Mouse (Mus musculus): ENCODE measurements around the gene Mrpl46. TPM values are rescaled to one million over a fixed set of nuclear protein-coding genes. Genes with fewer than 3 reads are reported as not detected.

The Mrpl46 gene
- polyA plus RNA-seq, 1 experiment from 2014 or later: 61.4 TPM

DNA sequence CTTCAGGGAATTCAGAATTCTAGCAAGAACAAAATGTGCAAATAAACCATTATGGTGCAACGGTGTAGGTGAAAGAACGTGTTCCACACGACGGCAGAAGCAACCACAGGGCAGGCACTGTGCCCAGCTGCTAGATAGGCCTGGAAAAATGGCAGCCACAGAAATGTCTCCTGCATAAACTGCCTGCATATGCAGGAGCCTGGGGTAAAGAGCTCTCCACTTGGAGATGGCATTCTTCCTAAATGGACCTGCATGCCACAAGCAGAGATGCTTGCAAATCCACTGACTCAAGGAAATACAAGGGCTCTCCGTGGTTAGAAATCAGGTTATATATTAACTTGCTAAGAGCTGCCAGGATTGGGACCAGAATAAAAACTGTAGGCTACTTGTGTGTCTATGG, 4.6 kb downstream of the Mrpl46 start:
- H3K4me1 ChIP-seq (ENCODE audit: control insufficient read depth, insufficient read depth, low read depth, low read length): peaks cover 8% of the 10 kb centered on the region
- ATAC-seq: no peak

DNA sequence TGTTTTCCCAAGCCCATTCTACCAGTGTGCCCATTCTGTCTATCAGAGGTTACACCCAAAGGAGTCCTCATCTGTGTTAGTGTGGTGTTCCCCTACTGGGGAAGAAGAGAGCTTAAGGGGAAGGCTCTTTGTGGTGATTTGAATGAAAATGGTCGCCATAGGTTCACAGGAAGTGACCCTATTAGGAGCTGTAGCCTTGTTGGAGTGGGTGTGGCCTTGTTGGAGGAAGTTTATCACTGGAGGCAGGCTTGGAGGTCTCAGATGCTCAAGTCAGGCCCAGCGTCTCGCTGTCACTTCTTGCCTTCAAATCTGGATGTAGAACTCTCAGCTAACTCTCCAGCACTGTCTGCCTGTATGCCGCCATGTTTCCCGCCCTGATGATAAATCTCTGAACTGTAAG, 12.4 kb downstream of the Mrpl46 start:
- peaks cover 18% of the 10 kb centered on the region for H3K36me3 ChIP-seq (ENCODE audit: control insufficient read depth, insufficient read depth, low read length)
- no peak overlapping the region for H3K4me3 ChIP-seq (ENCODE audit: low read length)
- no peak for ATAC-seq
- H3K27ac ChIP-seq (ENCODE audit: low read depth, low read length): no peak overlapping the region
- H3K4me2 ChIP-seq (ENCODE audit: low read length): no peak overlapping the region
- no peaks in the 10 kb centered on the region for H3K27me3 ChIP-seq (replicated peaks; ENCODE audit: control insufficient read depth, insufficient read depth, low read length)
- 95% methylated on average over 5 of the region's 5 CpGs for WGBS
- H3K9ac ChIP-seq (ENCODE audit: low read depth, low read length): no peak overlapping the region
- H3K4me1 ChIP-seq (ENCODE audit: control insufficient read depth, insufficient read depth, low read depth, low read length): peaks cover 2% of the 10 kb centered on the region; the same call in 1 of the 2 replicates
- no peaks in the 10 kb centered on the region for H3K9me3 ChIP-seq (ENCODE audit: control insufficient read depth, low read length)

More for the DNA sequence above, 4.6 kb downstream of the Mrpl46 start:
- Histone ChIP-seq H3K9ac (ENCODE audit: low read depth, low read length) (no peak overlapping the region), H3K27ac (ENCODE audit: low read depth, low read length) (no peak overlapping the region), H3K4me3 (ENCODE audit: low read length) (no peak overlapping the region), H3K27me3 (replicated peaks; ENCODE audit: control insufficient read depth, insufficient read depth, low read length) (no peaks in the 10 kb centered on the region), H3K9me3 (ENCODE audit: control insufficient read depth, low read length) (no peaks in the 10 kb centered on the region), H3K4me2 (ENCODE audit: low read length) (no peak overlapping the region), H3K36me3 (ENCODE audit: control insufficient read depth, insufficient read depth, low read length) (peaks cover 34% of the 10 kb centered on the region)
- 97% methylated on average over 5 of the region's 5 CpGs for WGBS

DNA sequence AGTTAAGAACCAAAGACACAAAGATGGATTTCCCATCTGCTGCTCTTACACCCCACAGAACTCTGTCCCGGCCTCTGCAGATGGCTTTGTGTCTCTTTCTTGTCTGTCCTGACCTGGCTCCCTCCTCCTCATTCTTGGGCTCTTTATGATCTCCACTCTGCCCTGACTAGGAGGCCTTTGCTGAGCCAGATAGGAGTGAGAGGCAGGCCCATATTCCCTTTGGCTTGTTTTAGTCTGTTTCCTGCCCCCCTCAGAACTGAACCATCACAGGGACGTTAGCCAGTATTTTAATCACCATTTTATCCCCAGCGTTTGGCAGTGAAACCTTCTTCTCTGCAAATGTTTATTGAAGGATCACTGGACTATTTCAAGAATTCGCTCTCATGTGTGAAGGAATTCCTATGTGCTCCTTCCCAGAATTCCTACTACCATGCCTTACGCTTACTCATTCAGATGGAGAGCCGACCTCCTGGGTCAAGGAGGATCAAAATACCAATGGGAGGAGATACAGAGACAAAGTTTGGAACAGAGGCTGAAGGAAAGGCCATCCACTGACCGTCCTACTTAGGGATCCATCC, 14.2 kb downstream of the Mrpl46 start:
- H3K27ac ChIP-seq (ENCODE audit: low read depth, low read length): no peak overlapping the region
- no peak overlapping the region for H3K4me2 ChIP-seq (ENCODE audit: low read length)
- no peaks in the 10 kb centered on the region for H3K27me3 ChIP-seq (replicated peaks; ENCODE audit: control insufficient read depth, insufficient read depth, low read length)
- H3K4me1 ChIP-seq (ENCODE audit: control insufficient read depth, insufficient read depth, low read depth, low read length): peaks cover 5% of the 10 kb centered on the region; the same call in 1 of the 2 replicates
- WGBS: 83% methylated on average over 7 of the region's 7 CpGs
- H3K9me3 ChIP-seq (ENCODE audit: control insufficient read depth, low read length): no peaks in the 10 kb centered on the region
- H3K4me3 ChIP-seq (ENCODE audit: low read length): no peak overlapping the region
- ATAC-seq: no peak
- H3K9ac ChIP-seq (ENCODE audit: low read depth, low read length): no peak overlapping the region
- peaks cover 6% of the 10 kb centered on the region; the same call in 1 of the 2 replicates for H3K36me3 ChIP-seq (ENCODE audit: control insufficient read depth, insufficient read depth, low read length)

DNA sequence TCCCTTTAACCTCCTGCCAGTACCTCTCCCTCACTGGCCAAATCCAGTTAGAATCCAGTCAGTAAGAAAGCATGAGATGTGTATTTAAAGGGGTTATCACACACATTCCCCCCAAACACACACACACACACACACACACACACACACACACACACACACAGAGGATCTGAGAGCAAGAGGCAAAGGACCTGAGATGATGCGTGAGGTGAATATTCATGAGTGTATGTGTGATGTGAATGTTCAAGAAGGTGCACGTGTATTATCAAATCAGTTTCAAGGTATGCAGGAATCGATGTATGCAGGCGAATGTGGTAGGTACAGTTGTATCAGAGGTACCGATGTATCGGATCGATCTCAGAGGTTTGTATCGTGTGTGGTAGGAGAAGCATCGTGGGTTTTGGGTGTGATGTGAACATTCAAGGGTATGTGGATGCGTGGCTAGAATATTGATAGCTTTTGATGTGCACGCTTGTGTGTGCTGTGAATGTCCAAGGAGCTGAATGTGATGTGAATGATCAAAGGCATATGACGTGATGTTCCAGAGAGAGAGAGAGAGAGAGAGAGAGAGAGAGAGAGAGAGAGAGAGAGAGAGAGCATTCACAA, 15.3 kb downstream of the Mrpl46 start:
- no peaks in the 10 kb centered on the region for H3K36me3 ChIP-seq (ENCODE audit: control insufficient read depth, insufficient read depth, low read length)
- H3K9ac ChIP-seq (ENCODE audit: low read depth, low read length): no peak overlapping the region
- no peak overlapping the region for H3K27ac ChIP-seq (ENCODE audit: low read depth, low read length)
- H3K4me3 ChIP-seq (ENCODE audit: low read length): no peak overlapping the region
- no peaks in the 10 kb centered on the region for H3K27me3 ChIP-seq (replicated peaks; ENCODE audit: control insufficient read depth, insufficient read depth, low read length)
- no peak overlapping the region for H3K4me2 ChIP-seq (ENCODE audit: low read length)
- peaks cover 5% of the 10 kb centered on the region; the same call in 1 of the 2 replicates for H3K4me1 ChIP-seq (ENCODE audit: control insufficient read depth, insufficient read depth, low read depth, low read length)
- ATAC-seq: peak; percentile 13; the same call in 1 of the 2 replicates
- WGBS: 72% methylated on average over 12 of the region's 12 CpGs
- H3K9me3 ChIP-seq (ENCODE audit: control insufficient read depth, low read length): no peaks in the 10 kb centered on the region

DNA sequence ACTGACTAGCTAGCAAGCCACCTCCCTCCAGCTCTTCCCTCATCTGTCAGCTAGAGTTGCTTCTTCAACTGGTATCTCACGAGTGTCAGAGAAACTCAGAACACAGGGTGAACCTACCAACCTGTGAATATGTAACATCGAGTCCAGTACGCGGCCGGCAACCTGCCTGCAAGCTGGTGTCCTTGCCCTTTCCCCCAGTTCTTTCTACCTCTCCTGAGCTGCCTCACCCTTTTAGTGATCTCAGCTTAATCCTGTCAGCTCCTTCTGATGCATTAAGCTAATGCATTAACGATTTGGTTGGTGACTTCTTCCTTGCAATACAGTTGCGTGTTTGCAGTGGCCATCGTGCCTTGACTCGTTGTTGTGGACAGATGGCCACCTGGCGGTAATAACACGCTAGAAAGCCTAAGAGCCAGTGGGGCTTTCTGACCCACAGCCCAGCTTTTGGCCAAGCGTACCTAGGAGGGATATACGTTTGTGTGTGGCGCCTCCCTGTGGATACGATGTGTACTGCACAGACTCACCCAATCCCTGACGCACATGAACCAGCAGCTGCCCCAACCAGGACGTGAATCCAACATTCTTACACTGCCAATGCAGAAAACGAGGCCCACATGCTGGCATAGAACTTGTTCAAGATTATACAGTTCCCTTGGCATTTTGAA, 17.2 kb downstream of the Mrpl46 start:
- Histone ChIP-seq H3K27me3 (replicated peaks; ENCODE audit: control insufficient read depth, insufficient read depth, low read length) (no peaks in the 10 kb centered on the region), H3K36me3 (ENCODE audit: control insufficient read depth, insufficient read depth, low read length) (no peaks in the 10 kb centered on the region), H3K4me3 (ENCODE audit: low read length) (no peak overlapping the region), H3K27ac (ENCODE audit: low read depth, low read length) (no peak overlapping the region), H3K4me2 (ENCODE audit: low read length) (peak overlapping the region; percentile 47), H3K4me1 (ENCODE audit: control insufficient read depth, insufficient read depth, low read depth, low read length) (peaks cover 5% of the 10 kb centered on the region; the same call in 1 of the 2 replicates), H3K9ac (ENCODE audit: low read depth, low read length) (peak overlapping the region; percentile 28; the same call in 1 of the 2 replicates), H3K9me3 (ENCODE audit: control insufficient read depth, low read length) (no peaks in the 10 kb centered on the region)
- peak; percentile 86 for ATAC-seq
- 19% methylated on average over 18 of the region's 18 CpGs for WGBS

DNA sequence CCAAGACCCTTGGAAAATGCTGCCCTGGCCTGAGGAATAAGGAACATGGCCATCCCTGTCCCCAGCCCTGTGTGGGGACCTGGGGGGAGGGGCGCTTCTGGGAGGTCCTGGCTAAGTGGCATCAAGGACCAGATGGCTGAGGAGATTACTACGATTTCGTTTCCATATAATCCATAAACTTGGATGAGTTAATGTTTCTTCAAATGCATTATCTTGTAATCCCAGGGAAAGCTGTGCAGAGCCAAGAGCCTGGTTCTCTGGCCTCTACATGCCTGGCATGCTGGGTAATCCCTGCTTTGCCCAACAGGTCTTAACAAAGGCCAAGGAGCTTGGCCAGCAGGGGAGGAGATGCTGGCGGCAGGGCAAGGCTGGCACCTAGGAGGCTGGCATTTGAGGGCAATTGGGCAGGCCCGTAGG, 18.1 kb downstream of the Mrpl46 start:
- H3K4me2 ChIP-seq (ENCODE audit: low read length): no peak overlapping the region
- no peak overlapping the region for H3K4me3 ChIP-seq (ENCODE audit: low read length)
- peaks cover 5% of the 10 kb centered on the region; the same call in 1 of the 2 replicates for H3K4me1 ChIP-seq (ENCODE audit: control insufficient read depth, insufficient read depth, low read depth, low read length)
- ATAC-seq: peak; percentile 68
- 69% methylated on average over 5 of the region's 5 CpGs for WGBS
- H3K9ac ChIP-seq (ENCODE audit: low read depth, low read length): no peak overlapping the region
- H3K36me3 ChIP-seq (ENCODE audit: control insufficient read depth, insufficient read depth, low read length): no peaks in the 10 kb centered on the region
- H3K27me3 ChIP-seq (replicated peaks; ENCODE audit: control insufficient read depth, insufficient read depth, low read length): no peaks in the 10 kb centered on the region
- H3K9me3 ChIP-seq (ENCODE audit: control insufficient read depth, low read length): no peaks in the 10 kb centered on the region
- no peak overlapping the region for H3K27ac ChIP-seq (ENCODE audit: low read depth, low read length)

DNA sequence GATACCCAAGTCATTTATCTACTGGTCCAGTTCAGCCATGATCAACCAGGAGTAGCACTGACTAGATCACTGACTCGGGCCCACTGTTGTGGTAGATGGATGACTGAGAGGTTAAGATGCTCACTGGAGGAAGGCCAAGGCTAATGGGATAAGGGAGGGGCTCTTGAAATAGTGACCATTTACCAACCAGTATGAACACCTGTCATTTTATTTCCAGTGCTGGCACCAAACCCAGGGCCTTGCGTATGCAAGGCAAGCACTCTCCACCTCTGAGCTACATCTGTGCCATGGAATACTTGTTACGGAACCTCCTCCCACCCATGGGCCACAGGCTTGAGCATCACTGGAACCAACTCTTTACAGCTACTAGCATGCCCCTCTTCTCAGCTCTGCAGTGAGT, 19.5 kb downstream of the Mrpl46 start:
- no peak overlapping the region for H3K4me3 ChIP-seq (ENCODE audit: low read length)
- H3K36me3 ChIP-seq (ENCODE audit: control insufficient read depth, insufficient read depth, low read length): no peaks in the 10 kb centered on the region
- no peak overlapping the region for H3K27ac ChIP-seq (ENCODE audit: low read depth, low read length)
- H3K4me1 ChIP-seq (ENCODE audit: control insufficient read depth, insufficient read depth, low read depth, low read length): peaks cover 5% of the 10 kb centered on the region; the same call in 1 of the 2 replicates
- no peaks in the 10 kb centered on the region for H3K27me3 ChIP-seq (replicated peaks; ENCODE audit: control insufficient read depth, insufficient read depth, low read length)
- H3K4me2 ChIP-seq (ENCODE audit: low read length): no peak overlapping the region
- no peaks in the 10 kb centered on the region for H3K9me3 ChIP-seq (ENCODE audit: control insufficient read depth, low read length)
- WGBS: 81% methylated on average over 3 of the region's 3 CpGs
- H3K9ac ChIP-seq (ENCODE audit: low read depth, low read length): no peak overlapping the region
- no peak for ATAC-seq

DNA sequence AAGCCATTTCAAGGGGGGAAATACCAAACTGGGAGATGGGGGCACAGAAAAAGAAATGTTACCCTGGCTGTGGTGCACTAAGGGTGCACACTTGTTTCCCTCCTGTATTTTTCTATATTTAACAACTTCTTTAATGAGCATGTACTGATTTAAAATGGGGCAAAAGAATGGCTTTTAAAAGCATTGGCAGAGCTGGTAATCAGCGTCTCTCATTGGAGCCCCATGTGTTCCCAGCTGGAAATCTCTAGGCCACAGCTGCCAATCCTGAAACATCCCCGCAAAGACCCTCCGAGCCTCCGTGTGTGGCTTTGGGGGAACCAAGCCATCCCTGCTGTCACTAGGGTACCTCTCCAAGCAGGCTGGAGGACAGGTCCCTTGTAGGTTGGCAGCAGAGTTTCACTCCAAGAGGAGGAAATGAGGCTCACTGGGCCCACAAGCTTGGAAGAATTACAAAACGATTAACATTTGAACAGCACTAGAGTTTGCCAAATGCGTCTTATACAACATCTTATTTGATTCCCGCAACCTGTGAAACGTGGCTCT, 28.8 kb downstream of the Mrpl46 start:
- no peak for ATAC-seq
- H3K27ac ChIP-seq (ENCODE audit: low read depth, low read length): no peak overlapping the region
- no peaks in the 10 kb centered on the region for H3K27me3 ChIP-seq (replicated peaks; ENCODE audit: control insufficient read depth, insufficient read depth, low read length)
- H3K36me3 ChIP-seq (ENCODE audit: control insufficient read depth, insufficient read depth, low read length): no peaks in the 10 kb centered on the region
- WGBS: 42% methylated on average over 8 of the region's 8 CpGs
- no peaks in the 10 kb centered on the region for H3K9me3 ChIP-seq (ENCODE audit: control insufficient read depth, low read length)
- H3K9ac ChIP-seq (ENCODE audit: low read depth, low read length): no peak overlapping the region
- no peaks in the 10 kb centered on the region for H3K4me1 ChIP-seq (ENCODE audit: control insufficient read depth, insufficient read depth, low read depth, low read length)
- H3K4me3 ChIP-seq (ENCODE audit: low read length): no peak overlapping the region
- H3K4me2 ChIP-seq (ENCODE audit: low read length): no peak overlapping the region

Measured in hindbrain, embryonic 16.5 days (tissue).